Mouse (Mus musculus) frontal cortex, postnatal 36 days (tissue): ENCODE measurements around the gene Gm20388.

Source experiments
- DNase-seq, 2 experiments: peaks; one replicate each; pipeline ENCODE4 v3.0.0; 2022; ENCODE audit warnings: low spot score in 2 of 2

The Gm20388 gene

GRCm38 (mm10) chr8:121374284-121374683 is 1463.6 kb downstream of the Gm20388 start:
- DNase-seq = no peak

GRCm38 (mm10) chr8:121374777-121375176 is 1464.1 kb downstream of the Gm20388 start:
- DNase-seq = no peak

- peak in 1 of 2 experiments; percentile 9 for DNase-seq
These were observed 1465.7 kb downstream of the Gm20388 start for GRCm38 (mm10) chr8:121376116-121376950.

- no peak for DNase-seq
These were observed 1467.0 kb downstream of the Gm20388 start for GRCm38 (mm10) chr8:121377680-121378079.

GRCm38 (mm10) chr8:121379387-121379786 is 1468.7 kb downstream of the Gm20388 start:
- no peak for DNase-seq

GRCm38 (mm10) chr8:121382583-121383241 is 1472.1 kb downstream of the Gm20388 start:
- peak in 1 of 2 experiments; percentile 28 for DNase-seq

GRCm38 (mm10) chr8:121385540-121385939 is 1474.9 kb downstream of the Gm20388 start:
- no peak for DNase-seq

GRCm38 (mm10) chr8:121390608-121391007 is 1480.0 kb downstream of the Gm20388 start:
- peak in 1 of 2 experiments; percentile 23 for DNase-seq

- DNase-seq = no peak
These were observed 1480.6 kb downstream of the Gm20388 start for GRCm38 (mm10) chr8:121391254-121391653.

GRCm38 (mm10) chr8:121391771-121392170 is 1481.1 kb downstream of the Gm20388 start:
- DNase-seq = no peak

GRCm38 (mm10) chr8:121392482-121392881 is 1481.8 kb downstream of the Gm20388 start:
- DNase-seq = no peak

- peak in 1 of 2 experiments; percentile 32 for DNase-seq
These were observed 1482.5 kb downstream of the Gm20388 start for GRCm38 (mm10) chr8:121393111-121393510.

GRCm38 (mm10) chr8:121394686-121395085 is 1484.0 kb downstream of the Gm20388 start:
- DNase-seq = no peak

- no peak for DNase-seq
These were observed 1484.7 kb downstream of the Gm20388 start for GRCm38 (mm10) chr8:121395316-121395715.

GRCm38 (mm10) chr8:121396151-121396550 is 1485.5 kb downstream of the Gm20388 start:
- DNase-seq = no peak

GRCm38 (mm10) chr8:121397201-121397698 is 1486.6 kb downstream of the Gm20388 start:
- DNase-seq = no peak

GRCm38 (mm10) chr8:121398081-121398480 is 1487.4 kb downstream of the Gm20388 start:
- DNase-seq = no peak

GRCm38 (mm10) chr8:121398724-121399123 is 1488.1 kb downstream of the Gm20388 start:
- DNase-seq = no peak

- no peak for DNase-seq
These were observed 1488.5 kb downstream of the Gm20388 start for GRCm38 (mm10) chr8:121399173-121399572.

- DNase-seq = no peak
These were observed 1489.9 kb downstream of the Gm20388 start for GRCm38 (mm10) chr8:121400581-121400980.

GRCm38 (mm10) chr8:121403821-121404220 is 1493.2 kb downstream of the Gm20388 start:
- no peak for DNase-seq

GRCm38 (mm10) chr8:121418081-121418480 is 1507.4 kb downstream of the Gm20388 start:
- no peak for DNase-seq

- no peak for DNase-seq
These were observed 1508.9 kb downstream of the Gm20388 start for GRCm38 (mm10) chr8:121419551-121419950.
